Mouse (Mus musculus) layer of hippocampus, postnatal 14 days (tissue): ENCODE data around the gene Htr3a. TPM values are rescaled to one million over a fixed set of nuclear protein-coding genes. Genes with fewer than 3 reads are reported as not detected.

Experiments used
- DNase-seq, 2 experiments: peaks; one replicate each; pipeline ENCODE4 v3.0.0; 2021 to 2022; ENCODE audit warnings: low spot score in 2 of 2, mixed read lengths in 1 of 2
- long read RNA-seq, 2 experiments: library from polyadenylated mRNA; stranded (forward); transcript quantifications; one replicate each; pipeline ENCODE4 v2.0.0; 2021
- total RNA-seq, 2 experiments: library from RNA; stranded (reverse); gene quantifications; 2 replicates each; pipeline ENCODE4 v1.2.3; 2021

The Htr3a gene
- 10 to 100 TPM; 10.8 to 13.4 TPM for total RNA-seq
- long read RNA-seq, experiment 1, transcript Htr3a-202 (9 exons, 1,987 nt), result major isoform, 6 of 8 reads
- long read RNA-seq, experiment 1, partial matches to known transcripts, result 1 of 8 reads
- long read RNA-seq, experiment 1, other reads (novel, unspliced or antisense), result 1 of 8 reads
- long read RNA-seq, experiment 2, transcript Htr3a-202 (9 exons, 1,987 nt), result major isoform, 11 of 17 reads
- long read RNA-seq, experiment 2, partial matches to known transcripts, result 0 of 17 reads
- long read RNA-seq, experiment 2, other reads (novel, unspliced or antisense), result 6 of 17 reads

- DNase-seq, result peak; percentile 45 to 60
Observed at GRCm38 (mm10) chr9:48910885-48911537, at the start of gene Htr3a. Htr3a (minus strand) TSS chr9:48911099.

- no peak for DNase-seq
Observed at GRCm38 (mm10) chr9:48947565-48947964, 36.7 kb upstream of the Htr3a start.

- no peak for DNase-seq
Observed at GRCm38 (mm10) chr9:48942349-48942748, 31.4 kb upstream of the Htr3a start.

- peak in 1 of 2 experiments; percentile 3 for DNase-seq
Observed at GRCm38 (mm10) chr9:48929436-48929835, 18.5 kb upstream of the Htr3a start.

GRCm38 (mm10) chr9:48928781-48929180, 17.9 kb upstream of the Htr3a start:
- DNase-seq, result peak in 1 of 2 experiments; percentile 3

GRCm38 (mm10) chr9:48916011-48916788, 5.3 kb upstream of the Htr3a start:
- peak in 1 of 2 experiments; percentile 4 for DNase-seq

GRCm38 (mm10) chr9:48904421-48904820, 6.5 kb downstream of the Htr3a start:
- DNase-seq, result no peak

GRCm38 (mm10) chr9:48903766-48904165, 7.1 kb downstream of the Htr3a start:
- no peak for DNase-seq

- no peak for DNase-seq
Observed at GRCm38 (mm10) chr9:48898551-48898950, 12.3 kb downstream of the Htr3a start.

- peak in 1 of 2 experiments; percentile 15 for DNase-seq
Observed at GRCm38 (mm10) chr9:48895819-48896536, 14.9 kb downstream of the Htr3a start.

- no peak for DNase-seq
Observed at GRCm38 (mm10) chr9:48894755-48895154, 16.1 kb downstream of the Htr3a start.

- peak; percentile 71 to 85 for DNase-seq
Observed at GRCm38 (mm10) chr9:48893986-48894385, 16.9 kb downstream of the Htr3a start.

- no peak for DNase-seq
Observed at GRCm38 (mm10) chr9:48889093-48889492, 21.8 kb downstream of the Htr3a start.

GRCm38 (mm10) chr9:48872896-48873295, 38.0 kb downstream of the Htr3a start:
- no peak for DNase-seq

- DNase-seq, result no peak
Observed at GRCm38 (mm10) chr9:48866523-48867121, 44.3 kb downstream of the Htr3a start.

GRCm38 (mm10) chr9:48865235-48865634, 45.7 kb downstream of the Htr3a start:
- DNase-seq, result no peak

- DNase-seq, result no peak
Observed at GRCm38 (mm10) chr9:48861481-48861880, 49.4 kb downstream of the Htr3a start.

GRCm38 (mm10) chr9:48860526-48860845, 50.4 kb downstream of the Htr3a start:
- DNase-seq, result peak; percentile 55 to 73

- DNase-seq, result no peak
Observed at GRCm38 (mm10) chr9:48859828-48860525, 50.9 kb downstream of the Htr3a start.

GRCm38 (mm10) chr9:48857944-48858343, 53.0 kb downstream of the Htr3a start:
- no peak for DNase-seq
